Mouse (Mus musculus) left cerebral cortex, postnatal 25 days (tissue): Measurements from ENCODE around the gene Mpeg1. TPM values are rescaled to one million over a fixed set of nuclear protein-coding genes. Genes with fewer than 3 reads are reported as not detected.

Experiments
- DNase-seq, 2 experiments: peaks; one replicate each; pipeline ENCODE4 v3.0.0; 2022; ENCODE audit warnings: low spot score in 2 of 2, mixed read lengths in 1 of 2
- intact Hi-C: fragments of 180-260 bp; cut with DNase I; formaldehyde crosslinking; loops from one replicate; pipeline ENCODE4 v1.15.1; 2025
- total RNA-seq, 2 experiments: library from RNA; stranded (reverse); gene quantifications; 2 replicates each; pipeline ENCODE4 v1.2.3; 2021

Mpeg1 gene
- total RNA-seq, 2 experiments from 2014 or later, result 7.6 to 8.7 TPM

- intact Hi-C loops, result no loop called here
- no peak for DNase-seq
Observed at GRCm38 (mm10) chr19:12488205-12488966, 27.8 kb downstream of the Mpeg1 start.

GRCm38 (mm10) chr19:12488969-12489674 lies 28.5 kb downstream of the Mpeg1 start:
- DNase-seq, result no peak
- intact Hi-C loops, result no loop called here

GRCm38 (mm10) chr19:12489675-12490570 lies 29.3 kb downstream of the Mpeg1 start:
- intact Hi-C loops, result no loop called here
- DNase-seq, result no peak

- intact Hi-C loops, result no loop called here
- DNase-seq, result no peak
Observed at GRCm38 (mm10) chr19:12491636-12492035, 31.1 kb downstream of the Mpeg1 start.

GRCm38 (mm10) chr19:12493453-12494186 lies 33.0 kb downstream of the Mpeg1 start:
- intact Hi-C loops, result no loop called here
- DNase-seq, result no peak

- intact Hi-C loops, result no loop called here
Observed at GRCm38 (mm10) chr19:12494187-12494458, 33.5 kb downstream of the Mpeg1 start.

GRCm38 (mm10) chr19:12494972-12495535 lies 34.5 kb downstream of the Mpeg1 start:
- intact Hi-C loops, result no loop called here
- DNase-seq, result no peak

More at GRCm38 (mm10) chr19:12494187-12494458, 33.5 kb downstream of the Mpeg1 start:
- DNase-seq, result no peak

GRCm38 (mm10) chr19:12496241-12496640 lies 35.7 kb downstream of the Mpeg1 start:
- intact Hi-C loops, result no loop called here
- DNase-seq, result no peak

GRCm38 (mm10) chr19:12497909-12498308 lies 37.3 kb downstream of the Mpeg1 start:
- DNase-seq, result peak in 1 of 2 experiments; percentile 57

GRCm38 (mm10) chr19:12498321-12498720 lies 37.7 kb downstream of the Mpeg1 start:
- intact Hi-C loops, result no loop called here
- no peak for DNase-seq

More at GRCm38 (mm10) chr19:12497909-12498308, 37.3 kb downstream of the Mpeg1 start:
- intact Hi-C loops, result no loop called here

GRCm38 (mm10) chr19:12498941-12499340 lies 38.4 kb downstream of the Mpeg1 start:
- DNase-seq, result peak in 1 of 2 experiments; percentile 26
- intact Hi-C loops, result no loop called here

GRCm38 (mm10) chr19:12499485-12499884 lies 38.9 kb downstream of the Mpeg1 start:
- intact Hi-C loops, result no loop called here
- DNase-seq, result no peak

GRCm38 (mm10) chr19:12500124-12500523 lies 39.5 kb downstream of the Mpeg1 start:
- DNase-seq, result peak; percentile 69 to 95
- intact Hi-C loops, result loop anchor here (5.0 kb wide), 5 partner anchors 33 to 488 kb away; partner anchors contain the start of genes Lpxn and Zfp91

GRCm38 (mm10) chr19:12500881-12501311 lies 40.3 kb downstream of the Mpeg1 start:
- peak; percentile 49 to 60 for DNase-seq
- intact Hi-C loops, result loop anchor here (5.0 kb wide), 5 partner anchors 34 to 489 kb away; partner anchors contain the start of genes Lpxn and Zfp91

- intact Hi-C loops, result loop anchor here (5.0 kb wide), 5 partner anchors 34 to 489 kb away; partner anchors contain the start of genes Lpxn and Zfp91
- DNase-seq, result peak; percentile 93 to 96
Observed at GRCm38 (mm10) chr19:12501370-12502347, 41.1 kb downstream of the Mpeg1 start, which contains the start of gene Dtx4. Gene Dtx4 (minus strand): TSS chr19:12501454.

GRCm38 (mm10) chr19:12502756-12503155 lies 42.2 kb downstream of the Mpeg1 start:
- no peak for DNase-seq
- intact Hi-C loops, result loop anchor here (5.0 kb wide), 5 partner anchors 35 to 490 kb away; partner anchors contain the start of genes Lpxn and Zfp91

- intact Hi-C loops, result loop anchor here (5.0 kb wide), 2 partner anchors 303 to 1303 kb away; partner anchors contain the start of gene Olfr1499
- no peak for DNase-seq
Observed at GRCm38 (mm10) chr19:12514621-12515020, 54.0 kb downstream of the Mpeg1 start.
